Mouse (Mus musculus) gastrocnemius, adult 18-20 months (tissue): Measurements from ENCODE around the gene Crabp2. TPM values are rescaled to one million over a fixed set of nuclear protein-coding genes. Genes with fewer than 3 reads are reported as not detected.

Experiments
- DNase-seq: peaks from one replicate; pipeline ENCODE4 v3.0.0; 2021; ENCODE audit warnings: low spot score
- total RNA-seq, 2 experiments: library from RNA; stranded (reverse); gene quantifications; 2 replicates each; pipeline ENCODE4 v1.2.3; 2021

Crabp2 gene
- total RNA-seq, 2 experiments from 2014 or later, result 0.57 TPM; not detected in 1

GRCm38 (mm10) chr3:87958056-87958455 lies 9.6 kb downstream of the Crabp2 start:
- DNase-seq, result no peak

DNA sequence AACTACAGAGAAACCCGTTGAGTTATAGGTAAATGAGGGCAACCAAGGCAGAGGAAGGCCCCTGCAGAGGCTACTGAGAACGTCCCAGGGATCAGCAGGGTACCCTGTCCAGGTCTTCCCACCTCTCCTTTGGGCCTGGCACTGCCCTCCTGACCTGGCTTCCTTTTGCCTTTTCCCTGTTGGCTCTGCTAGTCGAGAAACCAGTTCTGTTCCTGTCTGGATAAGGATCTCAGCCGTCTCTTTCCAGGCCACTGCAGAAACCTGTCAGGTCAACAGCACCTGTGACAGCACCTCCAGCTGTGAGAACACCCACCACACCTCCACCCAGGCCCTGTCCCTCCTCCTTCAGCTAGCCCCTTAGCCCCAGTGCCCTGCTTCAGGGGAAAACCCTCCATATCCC lies 10.0 kb downstream of the Crabp2 start:
- no peak for DNase-seq

DNA sequence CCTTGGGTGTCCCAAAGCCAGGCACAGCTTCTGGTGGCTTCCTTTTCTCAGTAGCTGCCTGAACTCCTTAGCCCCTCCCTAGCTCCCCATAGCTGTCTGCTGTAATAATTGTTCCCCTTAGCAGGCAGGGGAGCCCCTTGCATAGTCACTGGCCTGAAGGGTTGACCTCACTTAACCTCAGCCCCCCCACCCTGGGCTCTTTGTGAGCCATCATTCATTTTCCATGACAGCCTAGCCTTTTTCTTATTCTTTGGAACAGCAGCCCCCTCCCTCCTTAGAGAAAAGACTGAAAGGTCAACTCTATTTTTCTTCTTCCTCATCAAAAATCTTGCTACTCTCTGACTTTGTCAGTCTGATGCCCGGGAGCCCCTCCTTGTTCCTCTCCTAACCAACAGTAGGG lies 10.5 kb downstream of the Crabp2 start:
- DNase-seq, result no peak

GRCm38 (mm10) chr3:87959371-87959770 lies 10.9 kb downstream of the Crabp2 start:
- DNase-seq, result no peak

DNA sequence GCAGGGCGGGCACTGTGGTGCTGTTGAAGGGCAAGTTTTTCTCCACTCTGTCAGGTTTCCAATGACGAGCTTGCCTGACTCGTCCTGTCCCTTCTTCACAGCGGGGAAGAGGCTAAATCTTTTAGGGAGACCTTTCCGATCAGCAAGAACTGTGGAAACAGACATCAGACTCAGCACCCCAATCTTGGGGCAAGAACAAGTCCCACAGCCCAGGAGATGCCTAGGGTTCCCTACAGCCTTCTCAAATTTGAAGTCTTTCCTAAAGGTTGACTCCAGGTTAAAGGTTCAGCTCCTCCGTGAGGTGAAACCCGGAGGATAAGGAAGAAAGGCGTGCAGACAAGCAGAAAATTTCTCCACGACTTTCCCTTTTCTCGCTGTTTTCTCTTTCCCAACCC lies 11.7 kb downstream of the Crabp2 start:
- DNase-seq, result no peak

GRCm38 (mm10) chr3:87960586-87961191 lies 12.2 kb downstream of the Crabp2 start:
- peak; percentile 88 for DNase-seq

DNA sequence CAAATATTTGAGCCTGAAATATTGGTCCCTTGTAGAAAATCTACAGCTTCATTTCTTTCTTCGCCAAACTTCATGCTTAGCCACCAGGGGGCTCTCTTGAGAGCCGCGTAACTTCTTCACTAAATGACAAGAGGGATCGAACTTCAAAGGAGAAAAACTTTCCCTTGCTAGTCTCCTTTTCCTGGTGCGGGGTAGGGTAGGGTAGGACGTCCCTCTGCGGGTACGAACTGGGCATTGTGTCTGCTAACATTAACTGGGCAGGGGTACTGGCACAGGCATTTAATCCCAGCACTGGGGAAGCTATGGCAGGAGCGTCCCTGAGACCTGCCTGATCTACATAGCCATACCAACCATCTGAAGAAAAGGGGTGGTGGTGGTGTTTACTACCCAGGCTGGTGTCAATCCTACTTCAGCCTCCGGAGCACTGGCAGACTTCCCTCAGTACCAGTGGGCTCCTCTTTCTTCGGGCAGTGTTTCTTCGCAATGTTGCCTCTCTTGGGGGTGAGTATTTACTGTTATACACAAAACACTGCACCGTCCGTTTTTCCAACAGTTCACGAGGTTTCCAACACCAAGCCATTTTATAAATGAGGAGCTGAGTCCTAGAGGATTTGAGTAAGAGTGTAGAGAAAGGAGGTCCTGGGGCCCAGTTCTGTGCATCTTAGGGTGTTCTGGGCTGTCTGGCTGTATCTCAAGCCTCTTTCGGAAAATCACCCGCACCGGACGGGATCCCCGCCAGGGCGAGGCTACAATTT lies 21.9 kb downstream of the Crabp2 start:
- peak; percentile 65 for DNase-seq

GRCm38 (mm10) chr3:87970939-87971488 lies 22.5 kb downstream of the Crabp2 start, which contains the start of gene Nes:
TSS of gene Nes (plus strand) at chr3:87971078.
- DNase-seq, result peak; percentile 40

- no peak for DNase-seq
These were observed 23.2 kb downstream of the Crabp2 start for GRCm38 (mm10) chr3:87971489-87972202.

- DNase-seq, result no peak
These were observed 23.8 kb downstream of the Crabp2 start for GRCm38 (mm10) chr3:87972203-87972664.

DNA sequence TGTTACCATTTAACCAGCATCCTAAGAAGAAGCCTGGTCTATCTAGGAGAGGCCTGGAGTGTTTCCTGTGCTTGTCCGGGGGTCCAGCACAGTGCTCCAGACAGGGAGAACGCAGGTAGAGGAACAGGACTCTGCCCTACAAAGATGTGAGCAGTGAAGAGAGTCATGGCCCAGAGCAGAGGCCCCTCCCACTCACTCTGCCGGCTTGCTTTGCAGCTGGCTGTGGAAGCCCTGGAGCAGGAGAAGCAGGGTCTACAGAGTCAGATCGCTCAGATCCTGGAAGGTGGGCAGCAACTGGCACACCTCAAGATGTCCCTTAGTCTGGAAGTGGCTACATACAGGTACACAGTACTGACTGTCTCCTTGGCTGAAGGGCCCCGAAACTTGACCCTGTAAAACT lies 24.3 kb downstream of the Crabp2 start:
- no peak for DNase-seq

DNA sequence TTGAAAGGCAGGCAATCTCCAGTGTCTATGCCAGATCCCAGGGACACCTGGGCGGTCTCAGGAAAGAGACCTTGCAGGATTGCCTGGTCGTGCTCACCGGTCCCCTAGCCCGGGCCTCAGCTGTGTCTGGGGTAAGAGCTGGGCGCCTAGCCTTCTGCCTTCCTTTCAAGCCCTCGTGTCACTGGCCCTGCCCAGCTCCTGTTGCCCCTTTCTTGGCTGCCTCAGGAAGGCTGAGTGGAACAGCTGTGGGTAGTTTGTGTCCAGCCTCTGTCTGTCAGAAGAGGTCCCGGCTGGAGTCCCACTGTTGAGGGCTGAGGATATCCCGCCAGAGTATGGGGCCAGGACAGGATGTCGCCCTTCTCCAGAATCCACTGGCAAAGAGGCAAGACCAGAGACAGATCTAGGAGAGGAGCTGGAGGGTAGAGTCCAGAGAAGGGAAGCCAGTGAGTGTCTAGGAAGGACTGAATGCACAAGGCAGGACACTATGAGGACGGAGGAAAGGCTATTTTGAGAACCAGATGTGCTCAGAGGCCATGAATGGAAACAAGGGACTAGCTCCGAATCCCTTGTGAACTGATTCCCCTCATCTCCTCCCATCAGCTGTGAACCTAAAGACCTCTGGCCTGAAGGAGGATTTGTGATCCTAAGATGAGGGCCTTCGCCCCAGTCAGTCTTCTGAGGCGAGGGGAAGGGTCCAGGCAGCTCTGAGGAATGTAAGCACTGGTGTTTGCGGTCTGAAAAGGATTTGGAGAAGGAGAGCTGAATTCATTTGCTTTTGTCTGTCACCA lies 25.3 kb downstream of the Crabp2 start:
- DNase-seq, result no peak

- DNase-seq, result peak; percentile 36
These were observed 26.0 kb downstream of the Crabp2 start for GRCm38 (mm10) chr3:87974381-87974987.

- no peak for DNase-seq
These were observed 31.0 kb downstream of the Crabp2 start for GRCm38 (mm10) chr3:87979493-87979892.

DNA sequence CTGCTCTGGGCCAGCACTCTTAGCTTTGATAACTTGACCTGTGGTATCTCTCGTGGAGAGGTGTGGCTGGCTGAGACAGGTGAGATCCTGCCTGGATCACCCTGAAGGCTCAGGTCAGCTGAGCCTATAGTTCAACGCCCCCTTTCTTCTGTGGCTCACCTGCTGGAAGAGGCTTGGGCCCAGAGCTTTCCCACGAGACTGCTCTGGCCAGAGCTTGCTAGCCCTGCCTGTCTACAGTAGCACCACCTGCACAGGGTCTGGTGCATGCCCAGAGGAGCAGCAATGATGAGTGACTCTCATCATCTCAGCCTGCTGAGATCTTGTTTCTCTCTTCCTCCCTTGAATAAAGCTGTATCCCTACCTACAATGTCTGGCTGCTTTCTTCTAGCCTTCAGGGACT lies 31.6 kb downstream of the Crabp2 start:
- DNase-seq, result no peak

DNA sequence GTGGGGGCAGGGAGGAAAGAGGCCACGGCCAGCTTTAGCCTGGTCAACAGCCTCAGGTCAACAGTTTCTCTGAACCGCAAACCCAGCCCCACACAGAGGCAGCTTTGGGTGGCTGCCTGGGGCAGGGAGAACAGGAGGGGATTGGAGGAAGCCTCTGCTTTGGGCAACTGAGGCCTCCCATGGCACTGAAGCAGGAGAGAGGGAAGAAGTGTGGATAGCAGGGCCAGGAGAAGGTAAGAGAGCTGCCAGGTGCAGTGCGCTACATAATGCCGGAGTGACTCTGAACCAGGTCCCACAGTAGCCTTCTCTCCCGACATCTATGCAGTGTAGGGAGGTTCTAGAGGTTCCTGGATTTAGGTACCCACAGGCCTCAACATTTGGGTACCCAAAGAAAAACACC lies 32.3 kb downstream of the Crabp2 start:
- no peak for DNase-seq

GRCm38 (mm10) chr3:87981214-87981760 lies 32.8 kb downstream of the Crabp2 start:
- DNase-seq, result no peak

- peak; percentile 85 for DNase-seq
These were observed 33.7 kb downstream of the Crabp2 start for GRCm38 (mm10) chr3:87981894-87982835.

DNA sequence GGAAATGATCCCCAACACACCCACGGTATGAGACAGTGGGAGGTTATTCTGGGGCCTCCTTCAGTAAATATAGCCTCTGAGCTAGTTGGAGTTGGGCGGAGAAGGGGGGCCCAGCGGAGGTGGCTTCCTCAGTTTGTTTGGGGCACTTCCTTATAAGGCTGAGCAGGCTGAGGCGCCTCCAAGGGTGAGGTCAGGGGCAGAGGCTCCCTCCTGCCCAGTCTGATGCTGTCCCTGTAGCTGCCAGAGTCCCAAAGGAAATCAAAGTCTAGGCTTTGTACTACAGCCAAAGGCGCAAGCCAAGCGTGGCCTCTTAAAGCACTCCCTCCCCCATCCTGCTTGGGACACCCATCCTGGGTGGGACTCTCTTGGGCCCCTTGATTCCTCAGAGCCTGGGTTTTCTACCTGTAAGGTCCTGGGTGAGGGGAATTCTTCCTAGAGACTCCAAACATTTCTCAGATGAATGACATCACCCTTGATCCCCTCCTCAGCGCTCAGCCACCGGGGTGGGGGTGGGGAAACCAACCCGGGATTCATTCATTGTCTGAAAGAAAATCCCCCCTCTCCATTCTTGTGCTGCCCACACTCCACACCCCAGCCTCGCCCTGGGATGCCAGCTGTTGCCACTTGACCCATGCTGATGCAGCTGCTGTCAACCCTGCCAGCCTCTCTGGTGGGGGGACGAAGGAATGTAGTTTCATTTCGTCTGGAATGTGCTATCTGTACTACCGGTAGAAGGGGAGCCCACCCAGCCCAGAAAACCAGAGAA lies 34.6 kb downstream of the Crabp2 start:
- DNase-seq, result peak; percentile 57
